Mouse (Mus musculus) megakaryocyte, embryonic 14.5 days (primary cell): ENCODE data around the gene Olfr202.

Experiments used
- FLI1 ChIP-seq: IDR thresholded peaks from 2 replicates; pipeline ENCODE4 v1.6.1; 2012; ENCODE audit warnings: low read length, inconsistent platforms, mixed read lengths
- GATA1 ChIP-seq: IDR thresholded peaks from 3 replicates; pipeline ENCODE4 v1.6.1; 2012; ENCODE audit warnings: mixed read lengths, low read length, inconsistent platforms, borderline replicate concordance

DNA sequence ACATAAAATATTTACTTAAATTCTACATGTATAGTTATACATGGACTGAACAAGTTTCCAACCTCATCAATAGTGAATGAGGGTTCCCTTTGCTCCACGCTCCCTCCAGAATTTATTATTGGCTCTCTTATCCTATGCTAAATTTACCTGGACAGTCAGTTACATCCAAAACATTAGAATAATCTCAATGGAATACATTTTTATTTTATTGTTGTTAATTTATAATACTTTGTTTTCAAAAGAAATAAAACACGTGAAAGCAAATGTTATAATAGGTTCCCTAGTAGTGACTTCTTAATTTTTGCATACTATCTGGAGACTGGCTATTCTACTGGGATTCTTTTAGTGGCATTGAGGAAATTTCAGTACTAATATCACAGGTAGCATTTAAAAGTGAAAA, 12.0 kb upstream of the Olfr202 start, which contains the start of gene Olfr203:
- TF ChIP-seq GATA1 (no peak), FLI1 (no peak)
